Mouse (Mus musculus) adrenal gland, adult 18-20 months (tissue): Measurements from ENCODE around the gene Fbxl15. TPM values are rescaled to one million over a fixed set of nuclear protein-coding genes. Genes with fewer than 3 reads are reported as not detected.

Experiments
- DNase-seq, 2 experiments: peaks; one replicate each; pipeline ENCODE4 v3.0.0; 2021 to 2022; ENCODE audit warnings: low spot score in 2 of 2
- long read RNA-seq, 2 experiments: library from polyadenylated mRNA; stranded (forward); transcript quantifications; one replicate each; pipeline ENCODE4 v2.0.0; 2021
- total RNA-seq, 2 experiments: library from RNA; stranded (reverse); gene quantifications; 1 replicate in 1 of 2; 2 replicates in 1 of 2; pipeline ENCODE4 v1.2.3; 2021

Fbxl15 gene
- total RNA-seq: 10 to 100 TPM in 1 of 2 experiments, 1 to 10 TPM in 1; 8.8 to 10.3 TPM
- long read RNA-seq, experiment 1, transcript Fbxl15-201 (4 exons, 1,348 nt): major isoform, 6 of 9 reads
- long read RNA-seq, experiment 1, partial matches to known transcripts: 2 of 9 reads
- long read RNA-seq, experiment 1, other reads (novel, unspliced or antisense): 1 of 9 reads
- long read RNA-seq, experiment 2, transcript Fbxl15-201 (4 exons, 1,348 nt): major isoform, 26 of 39 reads
- long read RNA-seq, experiment 2, partial matches to known transcripts: 10 of 39 reads
- long read RNA-seq, experiment 2, other reads (novel, unspliced or antisense): 3 of 39 reads

- peak; percentile 88 to 90 for DNase-seq
These were observed at the start of gene Fbxl15 for GRCm38 (mm10) chr19:46328081-46329030. Gene Fbxl15 (plus strand): TSS chr19:46328184.

GRCm38 (mm10) chr19:46282081-46282849 is 45.7 kb upstream of the Fbxl15 start:
- no peak for DNase-seq

- no peak for DNase-seq
These were observed 43.3 kb upstream of the Fbxl15 start for GRCm38 (mm10) chr19:46284686-46285085.

GRCm38 (mm10) chr19:46285631-46286030 is 42.4 kb upstream of the Fbxl15 start:
- DNase-seq: no peak

- DNase-seq: no peak
These were observed 41.9 kb upstream of the Fbxl15 start for GRCm38 (mm10) chr19:46286047-46286446.

- DNase-seq: no peak
These were observed 41.1 kb upstream of the Fbxl15 start for GRCm38 (mm10) chr19:46286926-46287325.

- DNase-seq: no peak
These were observed 40.4 kb upstream of the Fbxl15 start for GRCm38 (mm10) chr19:46287566-46287965.

GRCm38 (mm10) chr19:46290535-46291105 is 37.4 kb upstream of the Fbxl15 start:
- no peak for DNase-seq

- DNase-seq: no peak
These were observed 31.0 kb upstream of the Fbxl15 start for GRCm38 (mm10) chr19:46296938-46297337.

GRCm38 (mm10) chr19:46300294-46301045 is 27.5 kb upstream of the Fbxl15 start:
- DNase-seq: no peak

GRCm38 (mm10) chr19:46302551-46302950 is 25.4 kb upstream of the Fbxl15 start:
- DNase-seq: no peak

GRCm38 (mm10) chr19:46303251-46304215 is 24.5 kb upstream of the Fbxl15 start:
- DNase-seq: no peak

GRCm38 (mm10) chr19:46304216-46304841 is 23.7 kb upstream of the Fbxl15 start, which contains the start of gene Nfkb2:
Gene Nfkb2 (plus strand): TSS chr19:46304320.
- peak; percentile 87 for DNase-seq

GRCm38 (mm10) chr19:46304908-46305333 is 23.1 kb upstream of the Fbxl15 start:
- peak in 1 of 2 experiments; percentile 31 for DNase-seq

GRCm38 (mm10) chr19:46305432-46306267 is 22.3 kb upstream of the Fbxl15 start:
- peak; percentile 88 to 93 for DNase-seq

GRCm38 (mm10) chr19:46306268-46306610 is 21.7 kb upstream of the Fbxl15 start:
- no peak for DNase-seq

- DNase-seq: peak in 1 of 2 experiments; percentile 1
These were observed 21.2 kb upstream of the Fbxl15 start for GRCm38 (mm10) chr19:46306751-46307289.
